Mouse (Mus musculus) cerebral cortex, adult 2 months (tissue): Measurements from ENCODE around the gene Cacna2d4.

ENCODE experiments used
- WGBS: fragments of 180-500 bp; shearing (Covaris S2); methylation state at CpG from one replicate; pipeline ENCODE4 v1.1.7; 2018; 5-methylcytosine and 5-hydroxymethylcytosine counted together

The Cacna2d4 gene

DNA sequence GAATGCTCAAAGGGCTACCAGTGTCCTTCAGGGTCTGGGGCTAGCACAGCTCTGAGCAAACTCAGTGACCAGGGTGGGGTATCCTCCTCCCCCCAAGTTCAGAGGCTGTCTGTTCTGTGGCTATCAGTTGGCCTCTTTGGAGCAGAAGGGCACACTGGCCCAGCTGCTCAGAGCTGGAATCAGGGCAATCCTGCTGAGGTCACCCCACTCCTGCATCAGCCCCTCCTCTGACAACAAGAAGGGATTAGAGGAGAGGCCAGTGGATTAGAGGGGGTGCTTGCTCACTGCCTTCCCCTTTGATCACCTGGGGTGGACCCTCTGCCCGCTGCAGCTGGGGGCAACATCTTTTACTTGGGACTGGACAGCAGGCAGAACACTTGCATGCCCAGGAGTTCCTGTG, at the start of gene Cacna2d4:
Gene Cacna2d4 (plus strand): TSS at position 286 of the 400 bp plus-strand sequence.
- WGBS: 73% methylated on average over 1 of the region's 1 CpGs

DNA sequence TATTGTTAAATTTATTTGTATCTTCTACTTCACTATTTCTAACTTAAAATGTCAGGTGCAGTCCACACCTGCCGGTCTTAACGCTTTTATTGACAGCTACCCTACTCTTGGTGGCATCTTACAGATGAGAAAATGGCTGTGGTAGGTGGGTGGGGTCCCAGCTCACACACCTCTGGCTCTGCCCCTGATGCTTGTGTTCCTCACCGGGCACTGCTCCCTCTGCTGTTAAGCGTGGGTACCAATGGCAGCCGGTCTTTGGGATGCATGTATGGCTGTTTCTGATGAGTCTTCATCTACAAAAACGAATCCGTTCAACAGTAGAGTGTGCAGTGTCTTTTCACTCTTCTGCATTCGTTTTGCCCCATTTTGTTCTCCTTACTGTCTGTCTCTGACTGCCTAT, 49.7 kb upstream of the Cacna2d4 start:
- 61% methylated on average over 8 of the region's 8 CpGs for WGBS

DNA sequence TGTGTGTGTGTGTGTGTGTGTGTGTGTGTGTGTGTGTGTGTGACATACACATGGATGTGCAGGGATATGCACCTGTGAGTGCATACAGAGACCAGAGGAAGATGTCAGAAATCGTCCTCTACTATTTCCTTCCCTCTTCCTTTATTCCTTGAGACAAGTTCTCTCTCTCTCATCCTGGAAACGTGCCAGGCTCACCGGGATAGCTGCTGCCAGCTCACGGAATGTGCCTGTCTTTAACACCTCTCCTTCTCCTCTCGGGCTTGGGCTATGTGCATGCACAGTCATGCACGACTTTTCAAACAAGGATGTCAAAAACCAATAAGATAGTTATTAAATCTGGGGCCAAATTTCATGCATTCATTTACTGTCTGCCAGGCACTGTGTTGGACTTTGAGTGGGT, 48.7 kb upstream of the Cacna2d4 start:
- 63% methylated on average over 6 of the region's 6 CpGs for WGBS

DNA sequence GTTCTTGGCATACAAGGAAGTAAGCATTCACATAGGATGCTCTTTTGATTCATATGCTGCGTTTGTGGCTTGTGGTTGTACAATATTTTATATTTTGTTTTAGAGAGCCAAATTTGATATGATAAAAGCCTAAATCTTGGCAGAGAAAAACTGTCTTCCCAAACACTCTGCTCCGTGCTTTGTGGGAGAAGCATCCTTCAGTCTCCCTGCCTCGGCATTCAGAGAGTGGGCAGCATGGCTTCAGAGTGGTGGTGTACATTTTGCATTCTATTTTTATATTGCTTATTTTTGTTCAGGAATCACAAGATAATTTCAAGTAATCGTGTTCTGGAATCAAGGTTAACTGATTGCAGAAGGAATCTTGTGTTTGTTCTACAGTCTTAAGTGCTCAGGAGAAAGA, 44.8 kb upstream of the Cacna2d4 start:
- WGBS: 48% methylated on average over 4 of the region's 4 CpGs

DNA sequence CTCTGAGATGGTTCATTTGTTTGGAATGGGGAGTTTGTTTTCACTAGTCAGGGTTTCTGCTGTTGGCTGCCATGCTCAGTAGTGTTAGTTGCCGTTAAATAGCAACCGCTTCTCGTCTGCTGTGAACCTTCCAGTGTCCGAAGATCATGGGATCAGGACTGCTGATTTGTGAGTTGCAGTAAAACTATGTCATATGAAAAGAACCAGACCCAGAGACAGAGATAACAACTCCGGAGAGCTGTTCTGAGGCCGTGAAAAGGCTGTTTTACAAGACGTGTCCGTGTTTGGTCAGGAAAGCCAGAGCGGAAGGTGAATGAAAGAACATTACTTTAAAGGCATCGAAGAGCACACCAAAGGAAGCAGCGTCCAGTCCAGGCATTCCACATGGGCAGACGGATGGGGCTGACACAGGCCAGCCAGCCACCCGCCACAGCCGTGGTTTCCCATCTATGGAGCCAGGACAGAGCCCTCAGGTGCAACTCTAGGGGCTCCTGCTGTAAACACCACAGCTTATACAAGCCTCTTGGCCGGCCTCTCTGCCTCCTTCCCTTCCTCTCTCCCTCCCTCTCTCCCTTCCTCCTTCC, 42.7 kb upstream of the Cacna2d4 start:
- WGBS: 94% methylated on average over 15 of the region's 15 CpGs

DNA sequence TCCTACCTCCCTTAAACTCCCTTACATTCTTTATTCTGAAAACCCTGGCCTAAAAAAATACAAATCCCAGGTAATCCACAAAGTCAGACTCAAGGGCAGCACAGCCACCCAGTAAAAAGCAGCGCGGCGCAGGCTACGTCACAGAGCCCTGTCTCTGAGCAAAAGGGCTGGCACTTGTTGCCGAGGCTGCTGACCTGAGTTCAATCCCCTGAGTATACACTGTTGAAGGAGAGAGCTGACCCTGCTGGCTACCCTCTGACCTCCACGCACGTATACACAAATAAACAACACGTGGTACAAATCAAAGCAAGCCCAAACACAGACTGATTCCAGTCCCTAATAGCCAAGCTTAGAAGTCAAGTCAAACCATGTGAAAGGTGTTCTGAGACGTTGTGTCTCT, 42.2 kb upstream of the Cacna2d4 start:
- WGBS: 86% methylated on average over 9 of the region's 9 CpGs

DNA sequence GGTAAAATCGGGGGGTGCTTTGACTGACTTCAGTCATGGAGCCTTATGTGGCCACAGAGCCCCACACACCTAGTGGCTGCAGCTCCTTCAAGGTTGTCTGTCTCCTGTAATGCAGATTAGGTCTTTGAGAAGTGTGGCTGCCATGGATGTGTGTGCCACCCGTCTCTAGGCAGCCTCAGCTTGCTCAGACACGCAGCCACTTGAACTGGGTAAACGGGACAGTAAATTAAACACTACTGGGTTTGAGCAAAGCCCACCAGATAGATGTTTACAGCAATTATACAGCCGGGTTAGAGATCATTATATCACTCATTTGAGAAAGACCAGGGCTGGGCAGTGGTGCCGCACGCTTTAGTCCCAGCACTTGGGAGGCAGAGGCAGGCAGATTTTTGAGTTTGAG, 41.7 kb upstream of the Cacna2d4 start:
- 96% methylated on average over 7 of the region's 7 CpGs for WGBS

DNA sequence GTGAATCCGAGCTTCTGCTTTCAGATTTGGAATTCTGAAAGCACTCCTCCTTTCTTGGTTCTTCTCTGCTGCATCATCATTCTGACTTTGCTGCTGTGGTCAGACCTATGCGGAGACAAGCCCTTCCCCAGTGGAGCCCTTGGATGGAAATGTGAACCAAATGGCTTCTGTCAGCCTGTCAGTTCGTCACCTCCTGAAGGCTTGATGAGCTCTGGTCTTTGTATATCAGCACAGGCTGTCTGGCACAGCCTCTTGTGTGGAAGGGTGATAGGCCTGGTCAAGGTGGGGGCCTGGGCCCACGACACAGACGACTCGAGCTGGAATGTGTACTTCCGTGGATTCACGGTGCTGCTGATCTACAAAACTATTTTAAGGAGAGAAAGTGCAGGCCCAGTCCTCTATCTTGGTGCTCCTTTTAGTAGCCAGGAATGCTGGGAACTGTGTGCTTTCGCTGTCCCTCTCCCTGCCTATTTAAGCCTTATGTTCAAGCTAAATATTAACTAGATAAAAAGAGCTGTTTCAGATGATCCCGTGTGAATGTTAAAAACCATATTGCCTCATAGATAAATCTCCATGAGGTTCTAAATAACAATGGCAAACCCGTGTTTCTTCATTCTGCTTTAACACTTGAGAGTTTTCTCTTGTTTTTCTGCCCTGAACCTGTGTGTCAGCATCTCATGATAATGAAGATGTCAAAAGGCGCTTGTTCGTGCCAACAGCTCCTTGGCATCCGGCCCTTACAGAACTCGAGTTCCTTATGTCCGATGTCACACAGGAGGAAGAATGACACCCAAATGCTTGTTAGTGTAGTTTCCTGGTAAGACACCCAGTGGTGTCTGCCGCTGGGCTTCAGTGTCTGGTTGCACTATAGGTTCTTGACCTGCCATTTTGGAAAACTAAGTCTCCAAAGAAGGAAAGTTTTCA, 39.7 kb upstream of the Cacna2d4 start, which contains the start of gene Cacna1c:
Gene Cacna1c (minus strand): TSS at position 37 of the 924 bp plus-strand sequence.
- WGBS: 78% methylated on average over 17 of the region's 17 CpGs

DNA sequence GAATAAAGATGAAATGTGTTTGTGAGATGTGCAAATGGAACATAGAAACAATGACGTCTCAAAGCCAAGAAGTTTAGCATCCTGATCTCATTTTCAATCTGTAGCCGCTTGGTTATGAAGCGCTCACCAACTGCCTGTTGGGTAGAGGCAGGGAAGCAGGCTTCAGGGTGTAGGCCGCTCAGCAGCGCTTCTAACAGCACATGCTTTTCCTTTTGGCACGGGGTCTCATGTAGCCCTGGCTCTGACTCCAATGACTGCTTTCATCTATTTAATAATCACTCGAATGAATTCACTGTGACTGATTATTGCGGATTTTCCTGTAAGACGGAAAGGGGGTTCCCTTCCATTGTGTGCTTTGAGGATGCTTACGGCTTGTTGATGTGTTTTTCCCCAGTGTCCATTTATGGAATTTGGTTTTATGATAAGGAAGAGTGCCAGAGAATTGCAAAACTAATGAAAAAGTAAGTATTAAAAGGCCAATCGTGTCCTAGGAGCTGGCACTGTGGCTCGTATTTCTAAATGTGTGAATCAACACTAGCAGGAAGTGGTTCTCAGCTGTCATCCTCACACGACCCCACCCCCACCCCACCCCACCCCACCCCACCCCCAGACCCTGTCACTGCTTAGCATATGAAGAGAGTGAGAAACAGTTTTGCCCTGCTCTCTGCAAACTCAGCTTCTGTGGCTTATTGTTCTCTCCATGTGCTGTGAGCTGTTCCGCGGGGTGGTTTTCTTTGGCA, 37.6 kb upstream of the Cacna2d4 start:
- 58% methylated on average over 15 of the region's 15 CpGs for WGBS

DNA sequence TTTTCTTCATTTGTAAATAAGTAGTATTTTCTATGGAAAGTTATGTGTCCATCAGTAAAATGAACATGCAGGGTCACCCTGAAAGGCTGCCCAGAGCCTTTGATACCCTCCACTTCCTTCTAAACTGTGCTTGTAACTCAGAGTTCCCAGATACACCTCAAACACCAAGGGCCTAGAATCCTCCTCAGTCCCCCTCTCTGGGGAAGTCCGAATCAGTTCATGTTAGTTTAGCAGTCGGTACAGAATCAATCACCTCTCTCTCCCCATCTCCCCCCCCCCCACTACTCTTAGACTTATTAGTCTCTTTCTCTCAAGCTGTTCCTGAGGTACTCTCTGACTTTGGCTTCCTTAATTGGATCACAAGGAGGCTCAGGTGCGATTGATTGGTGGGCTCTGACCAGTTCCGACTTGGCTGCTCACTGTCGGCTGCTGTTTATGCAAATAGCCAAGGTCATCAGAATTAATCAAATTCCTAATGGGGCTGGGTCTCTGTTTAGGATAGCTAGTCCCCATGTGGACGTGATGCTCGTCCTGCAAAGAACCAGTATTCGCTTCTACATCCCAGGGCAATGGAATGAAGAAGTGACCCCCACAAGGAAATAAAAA, 36.9 kb upstream of the Cacna2d4 start:
- WGBS: 71% methylated on average over 8 of the region's 8 CpGs

DNA sequence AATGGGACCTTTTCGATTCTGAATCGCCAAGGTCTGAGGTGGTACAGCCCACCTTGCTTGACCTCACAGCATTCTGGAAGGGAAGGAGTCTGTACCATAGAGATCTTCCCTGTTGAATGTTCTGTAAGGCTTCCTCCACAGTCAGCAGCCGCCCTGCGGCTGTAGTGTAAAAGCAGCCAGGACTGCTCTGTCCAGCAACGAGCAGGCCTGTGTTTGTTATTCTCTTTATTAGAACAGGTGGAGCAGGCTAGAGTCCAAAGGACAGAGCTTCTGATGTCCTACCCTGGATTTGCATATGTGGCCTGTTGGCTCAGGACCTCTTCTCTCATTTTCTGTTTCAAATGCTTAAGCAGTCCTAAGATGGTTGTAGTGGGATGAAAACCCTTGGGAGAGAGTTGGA, 36.0 kb upstream of the Cacna2d4 start:
- WGBS: 85% methylated on average over 5 of the region's 5 CpGs

DNA sequence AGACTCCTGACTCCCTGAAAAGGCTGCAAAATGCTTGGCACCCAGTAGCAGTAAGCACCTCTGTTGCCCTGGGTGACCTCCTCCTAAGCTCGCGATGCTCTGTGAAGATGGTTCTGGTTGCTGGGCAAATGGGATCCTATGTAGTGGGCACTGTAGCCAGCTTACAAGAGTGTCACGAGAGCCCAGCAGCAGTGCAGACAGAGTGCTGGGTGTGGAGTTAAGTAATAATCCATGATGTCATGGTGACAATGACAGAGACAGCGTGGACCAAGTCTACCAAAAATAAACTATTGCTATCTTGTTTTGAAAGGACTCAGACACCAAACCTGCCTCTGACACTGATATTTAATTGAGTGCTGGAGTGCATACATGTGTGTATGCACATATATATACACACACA, 34.8 kb upstream of the Cacna2d4 start:
- WGBS: 92% methylated on average over 4 of the region's 4 CpGs

DNA sequence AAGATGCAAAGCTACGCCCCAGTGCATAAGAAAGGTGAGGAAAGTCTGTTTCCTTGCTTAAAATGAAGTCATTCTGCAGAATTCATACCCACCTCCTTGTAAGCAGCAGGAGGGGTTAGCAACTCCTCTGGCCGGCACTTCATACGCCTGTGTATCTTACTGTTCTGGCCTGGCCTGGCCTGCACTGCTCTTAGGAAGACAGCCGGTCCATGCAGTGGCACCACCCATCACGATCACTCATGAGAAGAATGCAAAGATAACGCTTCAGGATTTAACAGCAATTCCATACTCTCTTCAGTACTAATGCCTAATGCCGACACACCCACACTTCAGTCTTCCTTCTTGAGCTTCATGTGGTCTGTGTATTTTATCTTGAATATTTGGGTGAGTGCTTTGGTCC, 32.0 kb upstream of the Cacna2d4 start:
- 94% methylated on average over 7 of the region's 7 CpGs for WGBS

DNA sequence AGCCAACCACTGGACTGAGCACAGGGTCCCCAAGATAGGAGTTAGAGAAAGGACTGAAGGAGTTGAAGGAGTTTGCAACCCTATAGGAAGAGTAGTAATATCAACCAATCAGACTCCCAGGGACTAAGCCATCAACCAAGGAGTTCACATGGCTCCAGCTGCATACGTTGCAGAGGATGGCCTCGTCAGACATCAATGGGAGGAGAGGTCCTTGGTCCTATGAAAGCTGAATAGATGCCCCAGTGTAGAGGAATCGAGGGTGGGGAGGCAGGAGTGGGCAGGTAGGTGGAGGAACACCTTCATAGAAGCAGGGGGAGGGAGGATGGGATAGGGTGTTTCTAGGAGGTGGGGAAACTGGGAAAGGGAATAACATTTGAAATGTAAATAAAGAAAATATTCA, 31.4 kb upstream of the Cacna2d4 start:
- 74% methylated on average over 3 of the region's 3 CpGs for WGBS

DNA sequence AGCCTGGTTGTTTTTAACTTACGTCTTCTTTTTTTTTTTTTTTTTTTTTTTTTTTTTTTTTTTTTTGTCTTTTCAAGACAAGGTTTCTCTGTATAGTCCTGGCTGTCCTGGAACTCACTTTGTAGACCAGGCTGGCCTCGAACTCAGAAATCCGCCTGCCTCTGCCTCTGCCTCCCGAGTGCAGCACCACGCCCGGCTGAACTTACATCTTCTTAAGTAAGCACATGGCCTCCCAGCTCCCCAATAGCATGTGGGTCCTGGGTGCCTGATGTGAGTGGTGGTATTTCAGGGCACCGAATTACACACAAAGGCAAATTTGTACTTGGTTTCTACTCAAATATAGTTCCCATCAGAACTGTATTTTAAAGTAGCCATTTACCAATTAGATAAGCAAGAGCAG, 30.3 kb upstream of the Cacna2d4 start:
- WGBS: 91% methylated on average over 7 of the region's 7 CpGs

DNA sequence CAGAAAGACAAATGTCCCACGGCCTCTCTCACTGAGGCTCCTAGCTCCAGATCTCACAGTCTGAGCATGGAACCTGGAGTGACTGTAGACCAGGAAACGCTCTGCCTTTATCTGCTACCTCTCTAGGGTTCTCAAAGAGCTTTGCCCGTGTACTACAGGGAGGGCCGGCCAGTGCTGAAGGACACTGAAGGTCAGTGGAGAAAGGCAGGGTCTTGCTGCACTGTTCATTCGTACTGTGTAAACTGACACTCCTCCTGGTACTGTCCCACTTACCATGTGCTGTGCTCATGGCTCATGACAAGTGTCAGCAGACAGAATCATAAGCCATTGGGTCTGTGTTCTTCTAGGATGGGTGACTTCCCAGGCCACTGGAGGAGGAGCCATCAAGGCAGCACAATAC, 23.0 kb upstream of the Cacna2d4 start:
- 87% methylated on average over 5 of the region's 5 CpGs for WGBS

DNA sequence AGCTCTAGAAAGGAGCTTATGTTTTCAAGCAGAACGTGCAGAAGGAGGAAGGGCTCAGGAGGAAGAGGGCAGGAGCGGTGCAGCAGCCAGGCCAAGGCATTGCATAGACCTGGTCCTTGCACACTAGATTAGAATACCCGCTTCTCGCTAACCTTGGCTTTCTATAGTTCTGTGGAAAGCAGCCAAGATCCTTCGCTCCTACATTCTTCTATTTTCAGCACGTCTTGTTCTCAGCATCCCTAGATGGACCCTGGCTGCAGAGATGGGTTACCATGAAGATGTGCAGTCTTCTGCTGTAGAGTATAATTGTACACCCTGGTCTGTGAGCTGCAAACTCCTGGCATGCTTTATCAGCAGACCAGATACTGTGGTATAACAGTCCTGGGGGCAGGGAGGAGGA, 22.1 kb upstream of the Cacna2d4 start:
- 35% methylated on average over 6 of the region's 6 CpGs for WGBS

DNA sequence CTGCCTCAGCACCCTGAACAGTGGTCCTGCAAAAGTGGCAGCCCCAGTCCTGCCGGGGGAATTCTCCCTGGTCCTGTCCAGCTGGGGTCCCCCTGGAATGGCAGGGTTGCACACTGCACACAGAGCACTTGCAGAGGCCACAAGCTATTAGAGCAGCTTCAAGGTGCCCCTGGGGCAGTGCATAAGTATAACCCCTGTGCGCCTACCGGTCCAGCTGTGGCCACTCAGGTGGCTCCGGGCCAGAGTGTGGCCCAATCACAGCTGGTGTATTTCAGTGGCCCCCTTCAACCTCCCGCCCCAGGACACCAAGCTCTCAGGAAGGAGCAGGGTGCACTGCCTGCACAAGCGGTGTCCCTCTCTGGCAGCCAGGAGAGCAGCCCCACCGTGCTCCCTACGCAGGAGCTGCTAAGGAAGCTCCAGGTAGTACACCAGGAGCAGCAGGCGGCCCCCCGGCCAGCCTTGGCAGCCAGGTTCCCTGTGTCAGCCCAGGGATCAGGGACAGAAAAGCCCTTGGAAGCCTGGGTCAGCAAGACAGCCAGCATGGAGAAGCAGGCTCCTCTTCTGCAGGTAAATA, 21.2 kb upstream of the Cacna2d4 start:
- whole genome bisulfite sequencing: 91% methylated on average over 10 of the region's 10 CpGs

DNA sequence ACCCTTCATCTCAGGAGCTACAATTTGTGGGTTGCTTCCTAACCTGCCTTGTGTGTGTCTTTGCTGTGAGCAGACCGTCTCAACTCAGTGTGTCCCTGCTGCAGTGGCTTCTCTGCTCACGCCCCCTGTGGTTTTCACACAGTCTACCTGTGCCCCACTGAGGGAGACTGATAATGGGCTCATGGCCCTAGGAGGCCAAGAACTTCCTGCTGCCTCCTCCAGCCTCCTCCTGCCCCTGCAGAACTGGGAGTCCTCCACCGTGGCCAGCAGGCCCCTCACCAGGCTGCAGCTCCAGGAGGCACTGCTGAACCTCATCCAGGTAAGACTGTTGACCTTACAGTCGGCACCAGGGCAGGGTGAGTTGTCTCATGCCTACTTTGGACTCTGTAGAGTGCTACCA, 18.7 kb upstream of the Cacna2d4 start:
- 81% methylated on average over 4 of the region's 4 CpGs for WGBS

DNA sequence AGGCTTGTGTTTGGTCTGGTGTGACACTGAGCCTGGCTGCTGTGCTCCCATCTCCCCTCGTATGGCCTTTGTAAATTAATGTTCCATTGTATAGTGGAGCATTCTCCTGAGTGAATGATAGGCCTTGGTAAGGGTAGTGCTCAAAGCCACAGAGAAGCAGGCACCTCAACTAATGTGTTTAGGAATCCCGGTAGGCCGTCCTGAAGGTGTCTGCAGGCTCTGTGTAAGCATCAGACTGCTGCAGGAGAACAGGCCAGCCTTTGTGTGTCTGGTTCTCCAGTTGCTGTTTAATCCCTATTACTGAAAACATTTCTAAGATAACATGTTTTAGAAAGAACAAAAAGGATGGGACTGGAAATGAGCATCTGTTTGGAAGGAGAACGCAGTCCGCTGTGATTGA, 17.7 kb upstream of the Cacna2d4 start:
- 68% methylated on average over 5 of the region's 5 CpGs for WGBS

DNA sequence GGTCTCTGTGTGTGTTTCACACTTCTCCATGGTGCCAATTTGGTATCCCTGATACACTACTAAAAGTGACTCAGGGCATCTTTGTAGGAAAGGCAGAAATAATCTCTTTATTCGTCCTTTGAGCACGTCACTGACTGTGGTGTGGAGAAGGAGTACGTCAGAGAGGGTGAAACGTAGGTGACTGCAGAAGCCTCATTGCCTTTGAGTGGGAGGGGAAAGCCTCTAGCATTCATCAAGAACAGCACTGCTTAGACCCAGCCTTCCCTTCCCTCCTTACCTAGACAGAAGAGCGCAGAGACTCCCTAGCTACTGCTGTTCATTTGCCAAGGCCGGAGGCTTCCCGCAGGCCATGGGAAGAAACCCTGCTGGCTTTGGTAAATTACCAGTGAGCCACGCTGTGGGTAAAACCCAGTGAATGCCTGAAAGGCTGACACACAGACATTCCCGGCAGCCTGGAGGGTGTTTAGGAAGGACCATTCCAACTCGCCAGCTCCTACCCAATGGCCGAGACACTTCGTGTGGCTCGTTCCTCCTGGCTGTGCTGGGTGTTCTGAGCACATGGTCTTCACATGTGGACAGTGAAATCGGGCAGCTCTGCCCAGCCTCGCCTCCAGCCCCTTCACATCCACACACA, 17.0 kb upstream of the Cacna2d4 start:
- 66% methylated on average over 15 of the region's 15 CpGs for WGBS
